Mouse (Mus musculus) granulocyte monocyte progenitor cell, adult 5-6 weeks (primary cell): Measurements from ENCODE around the gene Cenpp. TPM values are rescaled to one million over a fixed set of nuclear protein-coding genes. Genes with fewer than 3 reads are reported as not detected.
"Not testable (repeated sequence)": the region's sequence is repeated elsewhere in the genome, so short reads cannot be mapped to it uniquely, and the experiment has no call there.

Experiments used
- ATAC-seq: replicated peaks from 2 replicates; pipeline ENCODE4 v1.8.0; 2016; ENCODE audit warnings: mild to moderate bottlenecking, moderate TSS enrichment, inconsistent platforms; ENCODE audit not compliant: poor library complexity, severe bottlenecking
- total RNA-seq, 2 experiments: library from RNA; stranded (forward) in 1 of 2; stranded (reverse) in 1 of 2; fragments of 200-712, 200-1000 nt in 1 of 2; fragments of >200 nt in 1 of 2; fragmentation: Nextera tagmentation in 1 of 2; gene quantifications; 2 replicates each; pipeline ENCODE4 v1.2.3; 2014 to 2017

Cenpp gene
- total RNA-seq, 2 experiments from 2014 or later, result 27.6 to 46.5 TPM

DNA sequence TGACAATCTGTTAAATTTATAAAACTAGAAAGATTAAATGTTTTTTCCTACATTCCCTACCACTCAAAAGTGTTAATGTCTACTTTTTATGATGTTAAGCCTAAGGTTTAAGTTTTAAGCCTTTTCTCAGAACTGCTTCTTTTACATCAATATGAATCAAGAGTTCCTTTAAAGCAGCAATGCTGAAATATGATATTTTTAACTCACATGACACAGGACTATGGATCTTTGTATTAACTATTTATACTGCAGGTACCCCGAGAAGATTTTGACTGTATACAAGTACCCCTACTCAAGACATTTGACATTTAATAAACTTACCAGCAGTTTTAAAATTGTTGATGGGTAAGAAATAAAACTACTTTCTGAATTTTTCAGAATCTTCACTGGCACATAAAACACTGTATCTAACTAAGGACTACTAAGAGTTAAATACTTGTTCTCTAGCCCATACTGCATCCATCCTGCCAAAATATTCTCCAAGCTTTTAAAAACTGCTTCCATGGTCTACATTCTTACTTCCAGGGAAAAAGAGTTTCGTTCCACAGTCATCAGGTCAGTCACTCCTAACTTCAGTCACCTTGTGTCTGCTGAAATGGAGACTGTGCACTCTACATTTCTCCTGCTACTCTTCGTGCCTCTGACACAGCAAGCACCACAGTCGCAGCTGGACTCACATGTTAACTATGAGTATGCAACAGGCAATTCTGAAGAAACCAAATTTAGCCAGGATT is 43.8 kb downstream of the Cenpp start:
- ATAC-seq, result no peak

DNA sequence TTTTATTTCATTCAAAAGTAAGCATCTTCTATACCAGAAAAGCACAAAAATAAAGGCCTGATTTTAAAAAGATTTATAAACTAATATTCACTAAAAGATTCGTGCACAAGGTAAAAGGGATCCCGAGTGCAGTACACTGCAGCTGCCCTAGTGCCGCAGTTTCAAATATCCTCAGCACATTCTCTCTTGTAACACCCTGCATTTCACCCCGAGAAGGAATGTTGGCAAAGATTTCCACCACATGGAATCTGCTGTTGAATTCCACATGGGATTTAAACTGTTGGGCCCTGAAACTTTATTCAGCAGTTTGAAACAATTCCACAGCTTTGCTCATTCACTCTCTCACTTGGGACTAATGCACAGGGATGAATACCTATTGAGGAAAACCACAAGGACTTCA is 44.9 kb downstream of the Cenpp start, which contains the start of gene Ogn:
Gene Ogn (plus strand): TSS at position 333 of the 400 bp plus-strand sequence.
- no peak for ATAC-seq

DNA sequence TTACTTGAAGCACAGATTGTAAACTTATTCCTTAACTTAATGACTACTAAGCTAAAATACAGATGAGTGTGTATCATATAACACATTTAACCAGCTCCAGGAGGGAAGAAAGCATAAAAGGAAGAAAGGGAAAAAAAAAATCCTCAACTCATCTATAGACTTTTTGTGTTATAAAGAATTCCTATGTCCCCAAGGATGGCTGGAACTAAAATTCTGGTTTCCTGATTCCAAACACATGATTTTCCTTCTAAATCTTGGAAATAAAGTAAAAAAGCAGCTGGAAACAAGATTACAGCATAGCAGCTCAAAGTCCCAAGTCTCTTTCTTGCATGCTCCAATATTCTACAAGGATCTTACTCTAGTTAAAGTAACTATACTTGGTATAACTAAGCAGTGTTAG is 49.0 kb downstream of the Cenpp start:
- ATAC-seq, result no peak

DNA sequence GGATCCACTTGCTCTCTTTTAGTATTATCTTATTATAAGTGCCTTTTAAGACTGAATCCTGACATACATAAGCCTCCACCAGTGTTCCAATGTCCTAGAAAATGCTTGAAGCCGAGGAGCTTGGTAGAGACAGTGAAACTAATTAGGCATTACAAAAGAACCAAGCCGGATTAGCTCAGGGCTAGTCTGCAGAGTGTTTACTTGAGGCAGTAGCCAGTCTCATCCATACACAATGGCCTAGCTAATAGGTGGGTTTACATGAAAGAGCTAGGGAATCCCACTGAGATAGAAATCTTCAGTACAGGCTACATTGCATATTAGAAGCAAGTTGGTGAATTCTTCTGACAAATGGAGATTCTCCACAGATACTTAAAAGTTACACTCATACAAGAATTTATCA is 50.0 kb downstream of the Cenpp start:
- not testable (repeated sequence) for ATAC-seq

DNA sequence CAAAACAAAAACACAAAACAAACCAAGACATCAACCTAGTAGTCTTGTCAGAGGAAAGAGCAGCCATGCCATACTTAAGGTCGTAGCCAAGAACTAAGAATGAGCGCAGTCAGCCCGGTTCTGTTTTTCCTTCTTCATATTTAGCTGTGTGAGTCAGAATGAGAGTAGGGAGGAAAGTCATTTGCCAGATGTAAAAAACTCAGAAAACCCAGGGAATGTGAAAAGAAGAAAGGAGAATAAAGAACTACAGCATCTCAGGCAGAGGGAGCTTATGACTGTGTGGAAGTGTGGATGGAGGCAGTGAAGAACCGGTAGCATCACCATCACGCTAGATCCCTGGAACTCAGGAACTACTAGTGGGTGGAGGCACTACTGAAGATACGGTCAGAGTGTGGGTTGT is 66.5 kb downstream of the Cenpp start:
- no peak for ATAC-seq

DNA sequence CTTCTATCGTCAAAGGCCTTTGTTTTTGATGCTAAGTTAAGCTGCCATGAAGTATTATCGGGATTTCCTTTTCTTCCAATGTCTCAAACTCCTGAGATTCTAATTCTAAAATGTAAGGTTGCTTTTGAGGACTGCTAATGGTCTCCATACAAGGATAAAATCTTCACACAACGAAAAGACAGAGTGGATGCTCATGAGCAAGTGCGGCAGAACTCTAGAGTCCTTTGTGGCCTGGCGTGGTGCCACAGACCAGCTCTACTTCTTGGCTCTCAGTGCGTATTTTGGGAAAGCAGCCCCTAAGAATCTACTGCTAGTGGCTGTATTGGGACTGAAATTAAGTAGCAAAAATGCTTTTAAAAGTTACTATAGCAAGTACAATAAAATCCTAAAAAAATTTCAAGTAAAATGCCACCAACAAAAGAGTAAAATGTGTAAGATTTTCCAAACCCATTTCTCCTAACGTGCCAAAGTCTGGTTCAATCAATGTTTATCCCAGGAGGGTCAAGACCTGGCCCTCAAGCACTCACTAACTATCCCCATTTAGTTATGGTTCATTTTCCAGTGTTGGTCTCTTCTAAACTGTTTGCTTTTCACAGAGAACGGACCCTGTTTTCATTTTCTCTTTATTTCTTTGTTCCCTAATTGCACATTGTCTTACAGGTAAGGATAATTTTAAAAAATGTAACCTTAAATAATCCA is 68.1 kb downstream of the Cenpp start:
- ATAC-seq, result no peak

DNA sequence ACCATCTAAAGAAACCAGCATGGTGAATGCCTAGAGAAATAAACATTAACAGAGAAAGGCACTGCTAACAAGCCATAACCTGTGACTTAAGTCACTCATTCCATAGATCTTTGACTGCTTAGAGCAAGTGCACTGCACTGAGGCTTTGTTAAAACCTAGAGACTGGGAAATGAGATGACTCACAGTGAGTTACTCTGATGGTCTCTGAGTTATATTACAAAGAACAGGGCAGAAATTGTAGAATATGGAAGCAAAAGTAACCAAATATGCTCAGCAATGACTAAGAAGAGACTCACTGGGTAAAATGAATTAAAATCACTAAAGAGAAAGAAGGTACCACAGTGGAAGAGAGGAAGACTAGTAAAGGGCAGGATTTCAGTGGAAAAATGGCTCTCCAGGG is 68.7 kb downstream of the Cenpp start:
- ATAC-seq, result no peak

DNA sequence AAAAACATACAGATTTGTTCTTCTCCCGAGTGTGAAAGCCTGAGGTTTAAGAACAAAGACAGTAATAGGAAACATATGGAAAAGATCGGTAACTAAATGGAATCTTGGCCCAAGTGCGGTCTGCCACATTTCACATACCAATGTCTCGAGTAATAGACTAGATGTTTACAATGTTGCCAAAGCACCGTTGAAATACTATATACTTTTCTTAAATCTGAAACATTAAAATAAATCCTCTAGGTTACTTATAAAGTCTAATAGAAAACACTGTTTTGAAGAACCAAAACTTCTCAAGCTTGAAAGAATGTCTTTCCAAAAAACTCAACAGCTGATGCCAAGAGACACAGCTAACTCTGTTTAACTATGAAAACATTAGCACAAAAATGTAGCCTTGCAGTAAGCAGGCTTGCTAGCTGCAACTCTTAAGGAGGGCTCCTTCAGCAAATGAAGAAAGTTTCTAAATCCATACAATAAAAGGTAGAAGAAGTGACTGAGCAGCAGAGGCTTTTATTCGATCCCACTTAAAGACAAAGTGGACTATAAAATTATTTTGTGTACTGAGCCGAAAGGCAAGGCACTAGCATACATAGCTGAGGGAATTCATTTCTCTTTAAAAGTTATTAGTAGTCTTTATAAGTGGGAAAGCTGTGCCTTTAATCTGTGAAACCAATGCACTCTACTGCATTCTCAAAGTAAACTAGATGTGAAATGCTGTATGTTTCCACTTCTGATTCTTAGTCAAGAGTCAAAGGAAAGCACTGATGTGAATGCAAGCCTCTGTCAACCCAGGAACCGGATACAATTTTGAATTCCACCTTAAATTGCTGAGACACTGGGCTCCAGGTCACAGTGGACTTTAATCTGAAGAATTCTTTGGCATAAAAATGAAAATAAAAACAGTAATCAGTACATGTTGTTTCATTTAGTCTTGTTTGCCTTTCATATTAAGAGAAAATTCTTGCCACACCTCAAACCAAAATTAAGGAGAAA is 70.7 kb downstream of the Cenpp start, which contains the start of gene Omd:
Gene Omd (plus strand): TSS at position 922 of the 990 bp plus-strand sequence.
- no peak for ATAC-seq

DNA sequence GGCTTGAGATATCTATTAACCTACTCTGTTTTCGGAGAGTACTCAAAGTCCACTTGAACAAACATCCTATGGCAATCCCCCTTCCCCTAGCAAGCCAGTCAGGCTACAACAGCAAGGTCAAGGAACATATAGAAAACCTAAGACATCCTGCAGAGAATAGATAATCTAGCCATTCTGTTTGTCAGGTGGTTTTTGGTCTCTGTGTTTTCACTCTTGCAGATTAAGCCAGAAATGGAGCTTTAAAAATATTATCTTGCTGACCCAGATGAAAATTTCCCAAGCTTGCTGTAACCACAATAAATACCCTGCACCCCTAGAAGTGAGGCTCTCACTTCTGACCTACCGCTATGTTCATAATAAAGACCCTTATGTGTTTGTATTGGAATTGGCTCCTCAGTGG is 81.2 kb downstream of the Cenpp start:
- no peak for ATAC-seq

DNA sequence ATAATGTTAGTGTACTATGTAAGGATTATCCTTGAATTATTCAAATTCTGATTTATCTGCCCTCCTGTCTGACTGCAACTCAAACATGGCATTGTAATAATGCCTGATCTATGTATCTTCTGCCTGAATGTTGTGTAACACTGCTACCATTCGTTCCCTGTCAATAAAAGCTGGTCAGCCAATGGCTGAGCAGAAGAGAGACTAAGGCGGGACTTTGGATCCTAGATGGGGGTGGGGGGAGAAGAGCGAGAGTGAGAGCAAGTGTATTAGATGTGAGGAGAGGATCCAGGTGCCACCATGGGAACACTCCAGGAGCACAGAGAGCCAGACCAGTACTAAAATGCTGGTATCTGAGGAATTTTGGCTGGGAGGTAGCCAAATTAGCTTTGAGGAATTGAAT is 82.2 kb downstream of the Cenpp start:
- no peak for ATAC-seq

DNA sequence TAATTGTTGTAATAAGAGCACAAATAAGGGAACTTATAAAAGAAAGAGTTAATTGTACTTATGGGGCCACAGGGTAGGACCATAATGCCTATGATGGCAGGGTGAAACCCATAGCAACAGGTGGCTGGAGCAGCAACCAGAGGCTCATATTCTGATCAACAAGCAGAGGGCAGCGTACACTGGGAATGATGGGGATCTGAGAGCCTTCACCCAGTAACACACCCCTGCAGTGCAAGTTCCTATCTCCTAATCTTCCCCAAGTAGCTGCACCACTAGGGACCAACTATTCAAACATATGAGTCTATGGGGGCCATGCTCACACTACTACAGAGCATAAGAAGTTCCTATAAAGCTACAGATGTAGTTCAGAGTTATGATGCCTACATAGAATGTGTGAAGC is 88.2 kb downstream of the Cenpp start:
- ATAC-seq, result no peak

DNA sequence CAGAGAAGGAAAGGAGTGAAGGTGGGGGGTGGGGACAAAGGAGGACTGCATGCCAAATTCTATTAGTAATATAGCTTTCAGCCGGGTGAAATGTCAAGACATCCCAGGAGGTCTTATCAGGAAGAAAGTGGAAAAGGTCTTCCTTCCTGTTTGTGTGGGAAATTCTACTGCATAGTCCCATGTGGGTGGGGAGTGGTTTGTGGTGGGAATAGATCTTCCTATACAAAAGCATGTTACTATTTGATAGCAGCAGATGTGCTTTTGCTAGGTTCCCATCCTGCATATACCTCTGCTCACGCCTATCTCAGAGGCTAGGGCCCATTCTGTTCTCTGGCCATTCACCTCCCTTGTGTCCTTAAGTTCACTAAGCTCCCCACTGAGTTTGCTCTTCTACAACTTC is 91.7 kb downstream of the Cenpp start:
- no peak for ATAC-seq

DNA sequence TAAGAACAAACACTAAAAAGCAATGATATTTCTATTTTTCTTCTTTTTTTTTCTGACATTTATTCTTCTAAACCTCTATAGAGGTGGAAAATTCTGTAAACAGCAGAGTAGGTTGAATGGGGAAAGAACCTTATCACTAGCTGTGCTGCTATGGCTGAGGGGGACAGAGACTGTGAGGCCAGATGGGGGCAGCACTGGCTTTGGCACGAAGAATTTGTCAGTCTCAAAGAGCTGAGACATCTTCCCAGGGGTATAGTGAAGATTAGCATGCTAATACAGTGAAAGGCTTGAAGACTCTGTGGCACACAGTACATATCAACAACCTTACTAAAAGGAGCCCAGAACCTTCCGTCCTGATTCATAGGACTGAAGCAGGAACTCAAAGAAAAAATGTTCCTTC is 93.4 kb downstream of the Cenpp start:
- no peak for ATAC-seq

DNA sequence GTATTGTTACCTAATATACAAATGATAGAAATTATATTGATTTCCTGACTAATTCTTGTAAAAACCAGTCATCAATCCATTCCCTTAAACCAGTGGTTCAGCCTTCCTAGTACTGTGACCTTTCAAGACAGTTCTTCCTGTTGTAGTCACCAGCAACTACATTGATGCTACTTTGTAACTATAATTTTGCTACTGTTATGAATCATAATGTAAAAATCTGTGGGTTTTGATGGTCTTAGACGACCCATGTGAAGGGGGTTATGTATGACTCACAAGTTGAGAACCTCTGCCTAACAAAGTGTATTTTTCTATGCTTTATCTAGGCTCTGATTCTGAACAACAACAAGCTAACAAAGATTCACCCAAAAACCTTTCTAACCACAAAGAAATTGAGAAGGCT is 95.7 kb downstream of the Cenpp start:
- ATAC-seq, result no peak

DNA sequence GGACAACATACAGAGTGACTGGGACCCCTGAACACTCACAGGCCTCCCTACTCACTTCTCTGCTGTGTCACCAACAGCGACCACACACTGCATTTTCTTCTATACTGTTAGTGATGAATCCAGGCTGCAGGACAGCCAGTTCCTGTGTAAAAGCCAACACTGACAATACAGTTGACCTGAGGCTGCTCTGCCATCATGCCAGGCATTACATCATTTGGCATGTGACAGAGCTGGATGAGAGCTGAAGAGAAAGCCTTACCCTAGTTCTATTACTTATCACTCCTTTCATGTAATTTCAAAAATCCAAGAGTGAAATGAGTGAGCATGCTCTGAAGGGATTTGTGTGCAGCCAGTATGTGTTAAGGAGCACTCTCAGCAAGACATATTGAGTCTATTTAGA is 96.4 kb downstream of the Cenpp start:
- ATAC-seq, result no peak

DNA sequence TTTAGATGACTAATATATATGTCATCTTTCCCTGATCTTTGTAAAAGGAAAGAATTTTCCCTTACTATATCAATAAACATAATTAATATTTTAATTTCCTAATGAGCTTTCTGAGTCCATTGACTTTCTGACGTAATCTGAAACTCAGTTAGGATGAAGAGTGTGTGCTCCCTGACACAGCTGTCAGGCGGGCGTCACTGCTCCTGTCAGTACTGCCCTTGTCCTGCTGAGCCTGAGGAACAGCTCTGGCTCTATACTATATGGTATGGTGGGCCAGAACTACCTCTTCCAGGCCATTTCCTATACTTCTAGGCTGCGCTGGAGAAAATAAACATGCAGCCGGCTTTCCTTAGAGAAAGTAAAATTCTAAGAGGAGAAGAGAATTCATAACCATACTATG is 98.1 kb downstream of the Cenpp start:
- ATAC-seq, result no peak

DNA sequence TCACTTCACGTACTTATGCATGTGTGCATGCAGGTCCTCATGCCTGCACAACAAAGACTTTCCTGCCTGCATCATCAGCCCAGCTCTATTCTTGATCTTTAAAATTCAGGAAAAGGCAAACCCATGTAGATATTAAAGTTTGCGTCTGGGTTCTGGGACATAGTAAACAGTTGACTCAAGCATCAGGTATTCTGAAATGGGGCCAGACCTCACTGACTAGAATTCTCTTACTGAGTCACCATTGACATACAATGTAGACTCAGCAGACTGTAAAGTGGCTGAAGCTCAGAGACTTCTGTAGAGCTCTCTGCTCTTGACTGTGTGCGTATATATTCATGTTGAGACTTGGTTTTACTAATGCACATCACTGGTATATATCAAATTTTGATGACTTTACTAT is 103.0 kb downstream of the Cenpp start:
- ATAC-seq, result no peak

DNA sequence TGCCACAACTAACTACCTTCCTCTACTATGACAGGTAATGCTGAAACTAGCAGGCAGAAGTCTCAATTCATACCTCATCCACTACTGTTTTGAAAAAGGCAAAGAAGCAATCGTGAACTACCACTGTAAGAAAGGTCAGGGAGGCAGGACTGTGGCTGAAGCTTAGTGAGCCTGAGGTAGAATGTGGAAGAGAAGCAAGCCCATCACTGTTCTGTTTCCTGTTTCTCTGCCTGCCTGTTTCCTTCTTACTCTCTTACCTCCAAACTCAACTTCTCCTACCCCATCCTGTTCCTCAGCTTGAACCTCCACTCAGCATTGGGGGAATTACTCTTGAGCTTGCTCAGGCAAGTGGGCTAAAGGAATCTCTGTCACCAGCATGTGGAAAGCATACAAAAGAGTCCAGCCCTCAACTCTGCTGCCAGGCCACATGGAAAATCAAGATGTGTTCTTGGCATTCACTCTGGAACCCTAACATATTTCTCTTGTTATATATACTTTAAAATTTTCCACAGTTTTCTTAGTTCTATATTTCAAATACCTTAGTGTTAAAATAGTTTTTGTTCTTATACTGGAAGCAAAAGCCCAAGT is 104.9 kb downstream of the Cenpp start:
- no peak for ATAC-seq

DNA sequence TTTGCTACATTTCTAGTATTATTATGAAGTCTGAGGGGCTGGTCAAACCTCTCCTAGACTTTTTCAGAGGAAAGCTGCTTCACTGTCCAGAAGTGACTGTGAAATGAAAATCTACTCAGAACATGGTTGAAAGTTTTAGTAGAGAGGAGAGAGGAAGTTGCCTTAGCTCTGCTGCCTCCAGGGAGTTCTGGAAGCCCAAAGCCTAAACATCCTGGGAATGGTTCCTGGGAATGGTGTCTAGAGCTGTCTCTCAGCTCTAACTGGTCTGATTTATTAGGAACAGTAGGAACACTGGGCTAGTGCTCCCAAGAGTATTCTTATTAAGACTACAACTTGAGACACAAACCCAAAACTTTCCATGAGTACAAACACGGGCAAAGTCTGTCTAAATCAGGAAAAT is 106.1 kb downstream of the Cenpp start:
- no peak for ATAC-seq

DNA sequence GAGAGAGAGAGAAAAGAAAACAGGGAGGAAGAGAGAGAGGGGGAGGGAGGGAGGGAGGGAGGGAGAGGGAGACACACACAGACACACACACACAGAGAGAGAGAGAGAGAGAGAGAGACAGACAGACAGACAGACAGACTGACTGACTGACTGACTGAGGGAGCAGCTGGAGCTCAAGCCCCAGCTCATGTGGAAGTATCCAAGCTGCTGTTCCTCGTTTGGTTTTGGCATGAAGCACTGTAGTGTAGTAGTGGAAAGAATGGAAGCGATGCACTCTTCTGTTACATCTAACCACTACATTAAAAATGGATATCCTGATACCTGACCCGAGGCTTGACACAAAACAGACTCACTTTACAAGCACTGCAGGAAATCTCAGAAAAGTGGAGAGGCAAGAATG is 106.9 kb downstream of the Cenpp start:
- ATAC-seq, result no peak
